Mouse (Mus musculus): ENCODE data around the gene Ppp1r9a.

DNA sequence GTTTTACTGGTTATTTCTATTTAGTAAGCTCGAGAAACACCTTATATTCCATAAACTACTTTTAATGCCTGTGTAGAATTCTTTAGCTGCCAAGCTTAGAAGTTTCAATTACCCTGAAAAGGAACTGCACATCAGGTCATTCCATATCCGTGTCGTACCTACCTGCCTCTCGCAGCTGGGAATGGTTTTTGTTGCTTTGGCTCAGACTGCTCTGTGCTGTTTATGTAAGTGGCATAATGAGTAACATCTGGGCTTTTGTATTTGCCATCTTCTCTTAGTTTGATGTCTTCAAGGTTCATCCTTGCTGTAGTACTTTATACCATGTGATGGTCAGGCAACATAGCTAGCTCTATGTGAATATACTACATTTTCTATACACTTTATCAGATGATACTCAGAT lies 47.0 kb downstream of the Ppp1r9a start:
- TF ChIP-seq CTCF (IDR thresholded peaks at IDR 0.05; ENCODE audit: borderline replicate concordance, insufficient read depth, low read depth, low read length): no peak
- TF ChIP-seq POLR2A (IDR thresholded peaks at IDR 0.05; ENCODE audit: borderline replicate concordance, insufficient read depth, low read length): no peak

All from cerebellum, adult 2 months (tissue).